Mouse (Mus musculus): ENCODE results near the gene Crygd. TPM values are rescaled to one million over a fixed set of nuclear protein-coding genes. Genes with fewer than 3 reads are reported as not detected.

Gene Crygd
- not detected for polyA plus RNA-seq (2014; fragmentation: Illumina TruSeq; extraction: RNeasy Lipid Tissue Mini Kit (QIAGEN cat#74804); ENCODE audit: low read depth, low replicate concordance)

DNA sequence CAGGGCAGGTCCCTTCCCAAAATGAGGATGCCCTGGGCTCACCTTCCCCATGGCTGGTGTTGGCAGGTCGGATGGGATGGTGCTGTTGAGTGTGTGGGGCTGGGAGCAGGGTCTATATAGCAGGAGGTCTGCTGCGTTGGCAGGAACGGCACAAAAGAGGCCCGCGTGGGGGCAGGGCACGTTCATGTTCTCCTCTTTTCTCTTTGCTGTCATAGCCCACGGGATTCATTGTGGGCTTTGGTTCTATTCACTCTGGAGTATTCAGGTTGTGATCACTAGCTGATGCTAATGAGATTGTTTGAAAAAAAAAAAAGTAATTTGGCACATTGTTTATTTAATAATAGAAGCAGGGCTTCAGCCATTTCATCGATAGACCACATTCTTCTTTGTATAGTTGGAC is at the start of gene Crygd:
Crygd (minus strand) TSS at position 101 of the 400 bp plus-strand sequence.

DNA sequence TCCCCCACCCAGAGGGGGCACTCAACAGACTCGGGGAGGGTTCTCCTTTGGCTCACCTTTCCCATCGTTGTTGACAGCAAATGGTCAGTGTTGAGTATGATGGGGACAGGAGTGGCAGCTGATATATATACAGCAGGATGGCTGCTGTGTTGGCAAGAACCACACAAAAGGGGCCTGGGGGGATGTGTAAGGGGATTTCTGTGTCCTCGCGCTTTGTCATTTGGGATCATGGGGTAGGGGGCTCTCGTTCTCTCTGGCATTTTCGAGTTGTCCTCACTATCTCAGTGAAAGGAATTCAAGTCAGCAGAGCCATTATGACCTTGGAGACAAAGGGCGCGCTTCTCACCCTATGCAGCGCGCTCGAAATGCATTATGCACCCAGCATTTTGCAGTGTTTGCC is 40.0 kb upstream of the Crygd start, which contains the start of gene Cryga:
Cryga (minus strand) TSS at position 101 of the 400 bp plus-strand sequence.

DNA sequence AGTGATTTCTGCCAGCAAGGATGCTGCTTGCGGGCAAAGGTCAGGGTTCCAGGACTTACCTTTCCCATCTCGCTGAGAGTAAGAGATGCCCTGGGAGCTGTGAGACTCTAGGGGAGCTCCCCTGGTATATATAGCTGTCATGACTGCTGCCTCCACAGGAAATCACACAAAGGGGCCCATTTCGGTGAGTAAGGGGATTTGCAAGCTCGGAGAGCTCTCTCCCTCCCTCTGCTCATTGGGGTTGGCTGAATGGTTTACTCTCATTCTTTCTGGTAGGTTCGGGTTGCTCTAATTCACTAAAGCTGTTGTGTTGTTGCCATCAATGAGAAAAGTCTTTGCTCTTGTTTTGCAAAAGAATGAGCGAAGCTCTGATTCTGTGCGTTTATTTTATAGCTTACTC is 18.9 kb upstream of the Crygd start, which contains the start of gene Crygb:
Crygb (minus strand) TSS at position 101 of the 400 bp plus-strand sequence.

GRCm38 (mm10) chr1:65073589-65073988 is 10.3 kb upstream of the Crygd start, which contains the start of gene Crygc:
Crygc (minus strand) TSS chr1:65073689.

DNA sequence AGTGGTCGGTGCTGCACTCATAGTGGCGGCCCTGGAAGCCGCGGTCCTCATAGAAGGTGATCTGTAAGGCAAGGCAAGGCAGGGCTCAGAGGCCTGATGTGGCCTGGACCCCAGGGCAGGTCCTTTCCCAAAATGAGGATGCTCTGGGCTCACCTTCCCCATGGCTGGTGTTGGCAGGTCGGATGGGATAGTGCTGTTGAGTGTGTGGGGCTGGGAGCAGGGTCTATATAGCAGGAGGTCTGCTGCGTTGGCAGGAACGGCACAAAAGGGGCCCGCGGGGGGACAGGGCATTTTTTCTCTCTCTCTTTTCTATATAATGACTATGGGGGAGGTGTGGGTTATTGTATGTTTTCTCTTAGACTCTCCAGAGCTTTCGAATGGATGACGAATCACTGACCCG is 12.3 kb downstream of the Crygd start, which contains the start of gene Cryge:
Cryge (minus strand) TSS at position 198 of the 400 bp plus-strand sequence.

DNA sequence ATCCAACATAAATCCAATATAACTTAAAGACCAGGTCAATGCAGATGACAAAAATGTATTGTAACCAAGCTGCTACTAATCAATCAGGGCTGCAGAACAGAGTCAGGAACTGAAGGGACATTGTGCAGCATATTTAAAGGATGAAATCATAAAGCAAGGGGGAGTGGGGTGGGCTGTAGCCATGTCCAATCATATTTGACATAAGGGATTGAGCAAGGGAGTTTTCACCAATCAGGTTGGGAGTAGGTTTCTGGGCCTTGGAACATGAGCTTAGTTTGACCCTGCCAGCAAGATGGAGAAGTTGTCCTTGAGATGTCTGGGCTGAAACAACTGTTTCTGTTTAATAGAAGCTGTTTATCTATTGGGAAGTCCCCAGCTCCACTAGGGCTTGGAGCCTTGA is 30.6 kb downstream of the Crygd start, which contains the start of gene Akr1cl:
Akr1cl (minus strand) TSS at position 119 of the 400 bp plus-strand sequence.

Other genes starting within 250 kb of the Crygd start
- 6.6 TPM for gene Plekhm3, start 106.6 kb downstream of the Crygd start, polyA plus RNA-seq (2014; fragmentation: Illumina TruSeq; extraction: RNeasy Lipid Tissue Mini Kit (QIAGEN cat#74804); ENCODE audit: low read depth, low replicate concordance)
- 5.0 TPM for gene Akr1cl, start 30.7 kb downstream of the Crygd start, polyA plus RNA-seq (2014; fragmentation: Illumina TruSeq; extraction: RNeasy Lipid Tissue Mini Kit (QIAGEN cat#74804); ENCODE audit: low read depth, low replicate concordance)
- not detected for gene Cryge, start 12.3 kb downstream of the Crygd start, polyA plus RNA-seq (2014; fragmentation: Illumina TruSeq; extraction: RNeasy Lipid Tissue Mini Kit (QIAGEN cat#74804); ENCODE audit: low read depth, low replicate concordance)
- gene Crygc, start 10.2 kb upstream of the Crygd start, polyA plus RNA-seq (2014; fragmentation: Illumina TruSeq; extraction: RNeasy Lipid Tissue Mini Kit (QIAGEN cat#74804); ENCODE audit: low read depth, low replicate concordance): not detected
- not detected for gene Crygb, start 18.8 kb upstream of the Crygd start, polyA plus RNA-seq (2014; fragmentation: Illumina TruSeq; extraction: RNeasy Lipid Tissue Mini Kit (QIAGEN cat#74804); ENCODE audit: low read depth, low replicate concordance)
- gene Cryga, start 39.9 kb upstream of the Crygd start, polyA plus RNA-seq (2014; fragmentation: Illumina TruSeq; extraction: RNeasy Lipid Tissue Mini Kit (QIAGEN cat#74804); ENCODE audit: low read depth, low replicate concordance): not detected
- not detected for gene Gm28845, start 56.1 kb upstream of the Crygd start, polyA plus RNA-seq (2014; fragmentation: Illumina TruSeq; extraction: RNeasy Lipid Tissue Mini Kit (QIAGEN cat#74804); ENCODE audit: low read depth, low replicate concordance)
- gene D630023F18Rik, start 59.8 kb upstream of the Crygd start, polyA plus RNA-seq (2014; fragmentation: Illumina TruSeq; extraction: RNeasy Lipid Tissue Mini Kit (QIAGEN cat#74804); ENCODE audit: low read depth, low replicate concordance): not detected
- gene Idh1, start 123.0 kb upstream of the Crygd start, polyA plus RNA-seq (2014; fragmentation: Illumina TruSeq; extraction: RNeasy Lipid Tissue Mini Kit (QIAGEN cat#74804); ENCODE audit: low read depth, low replicate concordance): 106 TPM
- gene Pikfyve, start 123.2 kb upstream of the Crygd start, polyA plus RNA-seq (2014; fragmentation: Illumina TruSeq; extraction: RNeasy Lipid Tissue Mini Kit (QIAGEN cat#74804); ENCODE audit: low read depth, low replicate concordance): 10.2 TPM
- not detected for gene Pth2r, start 218.6 kb upstream of the Crygd start, polyA plus RNA-seq (2014; fragmentation: Illumina TruSeq; extraction: RNeasy Lipid Tissue Mini Kit (QIAGEN cat#74804); ENCODE audit: low read depth, low replicate concordance)

Measured in adipose tissue, adult 10 weeks (tissue).